Mouse (Mus musculus) liver, adult 2 months (tissue): ENCODE data around the gene Hs3st2. TPM values are rescaled to one million over a fixed set of nuclear protein-coding genes. Genes with fewer than 3 reads are reported as not detected.

Experiments used
- DNase-seq: peaks from one replicate; pipeline ENCODE4 v3.0.0-alpha.2; 2011; ENCODE audit warnings: low read depth, low spot score; ENCODE audit errors: extremely low read depth
- H3K27ac ChIP-seq: fragments of 200-500 bp; replicated peaks from 2 replicates; pipeline ENCODE4 v1.5.1; 2012; ENCODE audit warnings: low read depth, mild to moderate bottlenecking, control low read depth, inconsistent platforms, low read length; ENCODE audit not compliant: insufficient read depth
- H3K27me3 ChIP-seq: fragments of 200-500 bp; 2 replicates; pipeline ENCODE4 v1.6.1; 2012; ENCODE audit warnings: mild to moderate bottlenecking, moderate library complexity, low read length, inconsistent platforms; ENCODE audit not compliant: control insufficient read depth, insufficient read depth
- H3K36me3 ChIP-seq: fragments of 200-500 bp; 2 replicates; pipeline ENCODE4 v1.6.1; 2012; ENCODE audit warnings: low read length, inconsistent platforms; ENCODE audit not compliant: control insufficient read depth, insufficient read depth
- H3K4me1 ChIP-seq: fragments of 200-500 bp; 2 replicates; pipeline ENCODE4 v1.6.1; 2011; ENCODE audit warnings: low read length; ENCODE audit not compliant: control insufficient read depth, insufficient read depth
- H3K4me3 ChIP-seq: fragments of 200-500 bp; 2 replicates; pipeline ENCODE4 v1.5.1; 2011; ENCODE audit warnings: low read depth, mild to moderate bottlenecking, control low read depth, low read length, moderate library complexity; ENCODE audit not compliant: insufficient read depth
- H3K79me2 ChIP-seq: fragments of 200-500 bp; 2 replicates; pipeline ENCODE4 v1.6.1; 2012; ENCODE audit warnings: inconsistent platforms, mild to moderate bottlenecking, low read length, moderate library complexity; ENCODE audit not compliant: control insufficient read depth, insufficient read depth
- H3K9ac ChIP-seq: fragments of 200-500 bp; 2 replicates; pipeline ENCODE4 v1.6.1; 2012; ENCODE audit warnings: low read depth, mild to moderate bottlenecking, control low read depth, inconsistent platforms, low read length
- CTCF ChIP-seq: fragments of 200-500 bp; IDR thresholded peaks from 2 replicates; pipeline ENCODE4 v1.5.1; 2011; ENCODE audit warnings: low read depth, low read length, control low read depth
- POLR2A ChIP-seq: fragments of 200-500 bp; IDR thresholded peaks from 2 replicates; pipeline ENCODE4 v1.6.1; 2011; ENCODE audit warnings: low read length, control low read depth; ENCODE audit not compliant: insufficient read depth; ENCODE audit errors: extremely low read depth
- WGBS: fragments of 180-500 bp; shearing (Covaris S2); methylation state at CpG from one replicate; pipeline ENCODE4 v1.1.7; 2018; 5-methylcytosine and 5-hydroxymethylcytosine counted together
- polyA plus RNA-seq: library from polyadenylated mRNA; depleted of rRNA; stranded (reverse); fragments of >200 nt; gene quantifications from 2 replicates; pipeline ENCODE4 v1.2.3, GENCODE M21; 2012
- total RNA-seq: library from RNA; depleted of rRNA; stranded (reverse); fragments of >200 nt; gene quantifications from 2 replicates; pipeline ENCODE4 v1.2.3, GENCODE M21; 2014

Gene Hs3st2
- total and polyA plus RNA-seq, 2 experiments: not detected

DNA sequence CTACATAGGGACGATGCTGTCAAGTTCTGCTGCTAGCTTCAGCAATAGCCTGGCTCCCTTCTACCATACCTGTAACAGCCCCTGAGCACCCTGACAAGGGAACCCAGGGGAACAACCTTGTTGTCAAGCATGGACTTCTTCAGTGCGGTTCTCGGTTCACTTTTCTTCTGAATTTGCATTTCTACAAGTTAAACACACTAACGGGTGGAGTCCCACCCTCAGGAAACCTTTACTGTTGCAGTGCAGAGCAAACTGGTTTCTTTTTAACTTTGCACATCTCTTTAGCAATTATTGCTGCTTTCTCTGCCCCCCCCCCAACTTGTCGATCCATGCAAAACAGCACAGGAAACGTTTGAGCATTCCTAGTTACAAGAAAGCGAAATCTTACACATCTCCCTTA, 19.7 kb upstream of the Hs3st2 start:
- Histone ChIP-seq H3K27ac (no peak overlapping the region), H3K4me1 (no peaks in the 10 kb centered on the region), H3K27me3 (peaks cover 2% of the 10 kb centered on the region; the same call in 1 of the 2 replicates), H3K79me2 (no peaks in the 10 kb centered on the region), H3K9ac (no peak overlapping the region), H3K4me3 (no peak overlapping the region), H3K36me3 (no peaks in the 10 kb centered on the region)
- DNase-seq: no peak
- 81% methylated on average over 7 of the region's 7 CpGs for WGBS
- TF ChIP-seq CTCF: no peak
- no peak for TF ChIP-seq POLR2A

- TF ChIP-seq CTCF (no peak), POLR2A (no peak)
These were observed 16.2 kb upstream of the Hs3st2 start for GRCm38 (mm10) chr7:121375456-121375855.

DNA sequence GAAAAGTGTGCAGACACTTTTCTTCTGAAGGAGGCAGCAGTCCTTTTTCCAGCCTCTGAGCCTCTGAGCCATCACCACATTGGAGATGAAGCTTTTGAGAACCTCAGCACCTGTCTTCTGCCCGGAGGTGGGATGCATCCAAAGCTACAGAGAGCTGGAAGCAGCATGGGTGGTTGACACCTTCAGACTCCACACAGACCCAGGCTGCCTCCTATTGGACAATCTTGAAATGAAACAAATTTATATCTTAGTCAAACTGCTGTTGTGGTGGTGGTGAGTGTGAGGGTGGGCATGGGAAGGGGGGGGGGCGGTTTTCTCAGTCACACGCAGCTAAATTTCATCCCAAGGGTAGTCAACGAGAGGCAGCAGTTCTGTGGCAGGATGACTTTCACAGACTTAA, 12.7 kb upstream of the Hs3st2 start:
- H3K9ac ChIP-seq: no peak overlapping the region
- no peak for DNase-seq
- H3K4me1 ChIP-seq: no peaks in the 10 kb centered on the region
- no peaks in the 10 kb centered on the region for H3K27me3 ChIP-seq
- H3K4me3 ChIP-seq: no peak overlapping the region
- WGBS: 56% methylated on average over 4 of the region's 4 CpGs
- TF ChIP-seq POLR2A (no peak), CTCF (no peak)
- H3K36me3 ChIP-seq: no peaks in the 10 kb centered on the region
- no peaks in the 10 kb centered on the region for H3K79me2 ChIP-seq
- no peak overlapping the region for H3K27ac ChIP-seq

More at GRCm38 (mm10) chr7:121375456-121375855, 16.2 kb upstream of the Hs3st2 start:
- no peak overlapping the region for H3K4me3 ChIP-seq
- 37% methylated on average over 6 of the region's 6 CpGs for WGBS
- no peaks in the 10 kb centered on the region for H3K79me2 ChIP-seq
- DNase-seq: no peak
- H3K36me3 ChIP-seq: no peaks in the 10 kb centered on the region
- H3K9ac ChIP-seq: no peak overlapping the region
- H3K27me3 ChIP-seq: peaks cover 2% of the 10 kb centered on the region; the same call in 1 of the 2 replicates
- no peak overlapping the region for H3K27ac ChIP-seq
- H3K4me1 ChIP-seq: no peaks in the 10 kb centered on the region

DNA sequence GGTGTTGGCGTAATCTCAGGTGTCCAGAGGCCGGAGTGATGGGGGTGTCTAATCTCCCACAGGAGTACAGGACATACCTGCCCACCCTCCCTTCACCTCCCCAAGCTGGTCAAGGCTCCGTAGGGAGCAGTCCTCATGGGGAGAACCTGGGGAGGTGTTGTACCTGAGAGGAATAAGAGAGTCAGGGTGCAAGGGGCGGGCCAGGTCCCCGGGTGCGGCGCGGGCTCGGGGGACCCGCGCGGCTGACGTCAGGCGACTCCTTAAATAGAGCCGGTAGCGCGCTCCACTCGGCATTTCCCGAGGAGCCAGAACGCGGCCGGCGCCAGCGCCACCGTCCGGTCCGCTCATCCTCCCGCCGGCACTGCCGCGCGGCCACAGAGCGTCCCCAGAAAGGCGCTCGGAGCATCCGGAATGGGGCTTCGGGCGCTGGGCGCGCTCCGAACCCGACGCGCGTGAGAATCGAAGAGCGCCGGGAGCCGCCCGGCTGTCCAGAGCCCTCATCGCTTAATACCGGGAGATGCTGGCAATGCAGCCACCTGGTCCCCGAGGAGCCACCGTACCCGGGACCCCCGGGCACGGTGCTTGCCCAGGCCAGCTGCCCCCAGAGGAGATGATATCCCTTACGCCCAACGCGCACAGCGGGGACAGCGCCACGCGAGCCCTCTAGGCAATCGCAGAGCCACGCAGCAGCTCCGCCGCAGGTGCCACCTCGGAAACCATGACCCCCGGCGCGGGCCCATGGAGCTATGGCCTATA, 503 bp downstream of the Hs3st2 start:
- Histone ChIP-seq H3K4me3 (no peak overlapping the region), H3K36me3 (no peaks in the 10 kb centered on the region), H3K4me1 (no peaks in the 10 kb centered on the region), H3K79me2 (no peaks in the 10 kb centered on the region), H3K27me3 (peaks cover 13% of the 10 kb centered on the region), H3K27ac (no peak overlapping the region), H3K9ac (no peak overlapping the region)
- TF ChIP-seq CTCF: no peak
- TF ChIP-seq POLR2A: no peak
- 4% methylated on average over 69 of the region's 72 CpGs for WGBS
- no peak for DNase-seq

- Histone ChIP-seq H3K9ac (no peak overlapping the region), H3K27ac (no peak overlapping the region), H3K79me2 (no peaks in the 10 kb centered on the region), H3K4me1 (no peaks in the 10 kb centered on the region), H3K27me3 (peaks cover 13% of the 10 kb centered on the region), H3K36me3 (no peaks in the 10 kb centered on the region), H3K4me3 (no peak overlapping the region)
- WGBS: 1% methylated on average over 28 of the region's 28 CpGs
- no peak for DNase-seq
- TF ChIP-seq POLR2A (no peak), CTCF (no peak)
These were observed 1.0 kb downstream of the Hs3st2 start for GRCm38 (mm10) chr7:121392740-121392993.

DNA sequence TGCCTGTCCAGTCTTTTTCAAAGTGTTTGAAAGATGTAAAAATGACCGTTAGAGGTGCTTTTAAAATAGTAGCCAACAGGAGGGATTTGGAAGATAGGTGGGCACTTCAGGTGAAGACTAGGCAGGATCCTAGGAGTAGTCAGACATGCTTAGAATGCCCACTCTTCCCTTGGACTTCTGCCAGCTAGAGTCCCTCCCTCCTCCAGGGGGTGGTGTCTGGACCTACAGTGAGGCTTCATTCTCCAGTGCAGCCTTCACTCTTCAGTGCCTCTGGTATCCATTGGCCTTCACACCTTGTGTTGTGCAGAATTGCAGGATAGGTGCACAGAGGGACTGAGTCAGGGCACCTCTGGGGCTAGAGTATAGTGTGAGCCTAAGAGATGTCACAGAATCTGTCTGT, 2.2 kb downstream of the Hs3st2 start:
- Histone ChIP-seq H3K27ac (no peak overlapping the region), H3K4me3 (no peak overlapping the region), H3K4me1 (no peaks in the 10 kb centered on the region), H3K79me2 (no peaks in the 10 kb centered on the region), H3K36me3 (no peaks in the 10 kb centered on the region), H3K9ac (no peak overlapping the region), H3K27me3 (peaks cover 13% of the 10 kb centered on the region)
- 65% methylated on average over 1 of the region's 1 CpGs for WGBS
- DNase-seq: no peak
- no peak for TF ChIP-seq CTCF
- TF ChIP-seq POLR2A: no peak
